Mouse (Mus musculus) thymus, adult 2 months (tissue): ENCODE data around the gene Macrod1.

Source experiments
- CTCF ChIP-seq: fragments of 200-500 bp; IDR thresholded peaks from 2 replicates; pipeline ENCODE4 v1.5.1; 2012; ENCODE audit warnings: mild to moderate bottlenecking, control low read depth, low read length, moderate library complexity, borderline replicate concordance; ENCODE audit not compliant: control insufficient read depth, poor library complexity, insufficient read depth; ENCODE audit errors: extremely low read depth
- POLR2A ChIP-seq: fragments of 200-500 bp; IDR thresholded peaks from 2 replicates; pipeline ENCODE4 v1.6.1; 2012; ENCODE audit warnings: mild to moderate bottlenecking, low read length, control low read depth, moderate library complexity; ENCODE audit not compliant: control insufficient read depth, poor library complexity, insufficient read depth; ENCODE audit errors: extremely low read depth

DNA sequence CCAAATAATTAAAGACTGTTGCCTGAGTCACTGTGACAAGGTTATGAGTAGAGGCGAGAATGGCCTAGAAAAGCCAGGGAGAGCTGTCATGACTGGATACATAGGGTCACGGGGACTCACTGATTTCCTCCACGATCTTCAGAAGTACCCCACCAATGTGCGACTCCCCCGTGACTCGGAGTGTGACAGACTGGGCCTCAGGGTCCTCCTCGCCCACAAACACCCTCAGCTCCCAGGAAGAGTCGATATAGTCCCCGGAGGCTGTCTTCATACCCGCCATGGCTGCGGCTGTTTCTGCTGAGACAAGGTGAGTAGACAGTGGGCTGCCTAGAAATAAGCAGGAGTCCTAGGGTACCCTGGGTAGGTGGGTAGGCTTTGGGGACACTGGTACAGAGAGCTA, 38.1 kb upstream of the Macrod1 start:
- no peak for TF ChIP-seq POLR2A
- TF ChIP-seq CTCF, result no peak
